Mouse (Mus musculus) midbrain, embryonic 11.5 days (tissue): Measurements from ENCODE around the gene Gm49383. TPM values are rescaled to one million over a fixed set of nuclear protein-coding genes. Genes with fewer than 3 reads are reported as not detected.

Experiments used
- ATAC-seq: fragments of 200-750 bp; cut with Nextera tagmentation; 2 replicates; pipeline ENCODE4 v1.8.0; 2017; ENCODE audit warnings: moderate TSS enrichment, moderate library complexity; ENCODE audit not compliant: low FRiP score
- DNase-seq: peaks from one replicate; pipeline ENCODE4 v3.0.0; 2015; ENCODE audit warnings: low spot score; ENCODE audit errors: missing footprints
- H3K27ac ChIP-seq: fragments of 300-500 bp; sonication (generic); 2 replicates; pipeline ENCODE4 v1.5.1; 2014; ENCODE audit warnings: low read depth, low read length
- H3K27me3 ChIP-seq: fragments of 300-500 bp; sonication (generic); 2 replicates; pipeline ENCODE4 v1.6.1; 2014; ENCODE audit warnings: mild to moderate bottlenecking, low read length, moderate library complexity, mixed read lengths; ENCODE audit not compliant: control insufficient read depth, insufficient read depth
- H3K36me3 ChIP-seq: fragments of 300-500 bp; sonication (generic); 2 replicates; pipeline ENCODE4 v1.6.1; 2014; ENCODE audit warnings: mild to moderate bottlenecking, low read length, moderate library complexity, mixed read lengths; ENCODE audit not compliant: control insufficient read depth, insufficient read depth
- H3K4me1 ChIP-seq: fragments of 300-500 bp; sonication (generic); 2 replicates; pipeline ENCODE4 v1.6.1; 2014; ENCODE audit warnings: low read length; ENCODE audit not compliant: control insufficient read depth, insufficient read depth
- H3K4me2 ChIP-seq: fragments of 300-500 bp; sonication (generic); 2 replicates; pipeline ENCODE4 v1.6.1; 2014; ENCODE audit warnings: mild to moderate bottlenecking, moderate library complexity
- H3K4me3 ChIP-seq: fragments of 300-500 bp; sonication (generic); 2 replicates; pipeline ENCODE4 v1.5.1; 2014; ENCODE audit warnings: low read depth, low read length
- H3K9ac ChIP-seq: fragments of 300-500 bp; sonication (generic); 2 replicates; pipeline ENCODE4 v1.6.1; 2014; ENCODE audit warnings: low read length
- H3K9me3 ChIP-seq: fragments of 300-500 bp; sonication (generic); 2 replicates; pipeline ENCODE4 v1.6.1; 2016; ENCODE audit warnings: low read length; ENCODE audit not compliant: control insufficient read depth
- WGBS: fragments of 180-500 bp; shearing (Covaris S2); extraction: QIAGEN DNeasy Blood & Tissue Kit; methylation state at CpG from one replicate; pipeline ENCODE4 v1.1.7; 2014; 5-methylcytosine and 5-hydroxymethylcytosine counted together
- polyA plus RNA-seq: library from polyadenylated mRNA; unstranded; fragments of >200 nt; fragmentation: Nextera tagmentation; extraction: Ambion mirVana; gene quantifications from 2 replicates; pipeline ENCODE4 v1.2.1, GENCODE M21; 2014

The Gm49383 gene
- 37.6 and 38.9 TPM in 2 replicates for polyA plus RNA-seq

DNA sequence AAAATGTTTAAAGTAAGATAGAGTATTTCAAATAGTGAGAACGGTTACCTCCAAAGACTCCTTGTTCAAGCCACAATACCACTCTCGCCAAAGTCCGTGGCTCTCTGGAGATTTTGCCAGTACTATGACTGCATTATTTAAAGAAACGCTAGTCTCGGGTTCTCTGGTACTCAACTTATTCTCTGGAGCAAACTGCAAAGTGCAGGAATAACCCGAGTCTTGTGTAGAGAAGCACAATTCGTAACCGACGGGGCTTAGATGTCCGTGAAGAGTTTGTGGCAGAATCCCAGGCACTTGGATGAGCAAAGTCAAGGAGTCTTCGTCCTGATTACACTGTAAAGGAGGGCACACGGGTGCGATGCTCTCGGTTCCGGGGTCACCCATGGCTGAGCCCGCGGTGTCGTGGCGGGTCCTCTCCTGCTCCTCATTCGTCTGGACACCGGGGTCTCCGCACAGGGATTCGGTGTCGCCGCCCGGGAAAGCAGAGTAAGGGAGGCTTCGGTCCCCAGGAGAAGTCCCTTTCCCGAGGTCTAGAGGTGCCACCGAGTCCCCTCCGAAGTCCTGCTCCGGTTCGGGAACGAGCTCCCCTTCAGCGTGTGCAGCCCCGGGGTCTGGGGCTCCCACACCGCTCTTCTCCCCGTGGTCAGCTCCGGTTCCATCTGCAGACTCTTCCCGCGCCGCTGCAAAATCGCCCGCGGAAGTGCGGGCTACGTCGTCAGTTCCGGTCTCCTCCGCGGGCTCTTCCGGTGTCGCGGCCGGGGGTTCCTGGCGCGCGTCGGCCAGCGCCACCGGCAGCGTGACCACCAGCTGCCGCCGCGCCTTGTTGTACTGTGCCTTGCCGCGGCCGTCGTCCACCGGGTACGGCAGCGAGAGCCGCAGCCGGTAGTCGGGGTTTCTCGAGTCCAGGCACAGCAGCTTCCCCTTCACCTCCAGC lies at the start of gene Gm49383:
TSS of gene Gm49383 (minus strand) at position 661 of the 934 bp plus-strand sequence.
- no peaks in the 10 kb centered on the region for H3K9me3 ChIP-seq
- peak within 1 kb of the TSS; percentile 93 for H3K4me3 ChIP-seq
- peaks cover 6% of the 10 kb centered on the region; the same call in 1 of the 2 replicates for H3K36me3 ChIP-seq
- H3K9ac ChIP-seq: peak within 1 kb of the TSS; percentile 89
- H3K4me1 ChIP-seq: peaks cover 15% of the 10 kb centered on the region
- H3K27me3 ChIP-seq: no peaks in the 10 kb centered on the region
- under 1% methylated on average over 75 of the region's 75 CpGs for WGBS
- peak within 1 kb of the TSS; percentile 79 for H3K27ac ChIP-seq
- H3K4me2 ChIP-seq: peak within 1 kb of the TSS; percentile 98
- peak; percentile 88 for ATAC-seq
- peak; percentile 98 for DNase-seq

DNA sequence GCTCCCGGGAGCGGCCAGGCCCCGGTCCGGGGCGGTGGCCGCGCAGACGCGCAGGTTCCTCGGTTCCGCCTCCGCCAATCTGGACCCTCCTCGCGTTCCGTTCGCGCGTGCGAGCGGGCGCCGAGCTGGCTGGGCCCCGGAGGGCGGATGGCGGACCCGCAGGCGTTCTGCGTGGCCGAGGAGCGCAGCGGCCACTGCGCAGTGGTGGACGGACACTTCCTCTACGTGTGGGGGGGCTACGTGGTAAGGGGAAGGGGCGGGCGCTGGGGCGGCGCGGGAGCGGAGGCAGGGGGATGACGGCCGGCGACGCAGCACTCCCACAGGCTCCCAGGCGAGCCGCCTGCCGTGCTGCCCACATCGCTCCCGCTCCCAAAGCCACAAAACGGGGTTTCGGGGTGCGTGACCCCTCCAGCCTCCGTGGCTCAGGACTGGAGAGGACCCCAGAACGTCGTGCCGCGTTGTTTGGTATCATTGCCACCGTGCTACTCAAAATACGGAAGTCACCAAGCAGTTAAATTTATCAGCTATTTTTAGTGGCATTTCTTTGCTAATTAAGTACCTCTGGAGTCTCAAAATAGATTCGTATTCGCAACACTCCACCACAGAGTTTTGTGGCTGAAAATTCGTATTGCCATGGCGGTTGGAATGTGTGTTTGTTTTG lies 45.0 kb upstream of the Gm49383 start:
- peak; percentile 98 for ATAC-seq
- DNase-seq: peak; percentile 97
- WGBS: 0% methylated on average over 61 of the region's 64 CpGs
- H3K9ac ChIP-seq: peak overlapping the region; percentile 94
- H3K4me2 ChIP-seq: peak overlapping the region; percentile 75
- H3K4me1 ChIP-seq: peaks cover 7% of the 10 kb centered on the region; the same call in 1 of the 2 replicates
- peak overlapping the region; percentile 66 for H3K4me3 ChIP-seq
- no peaks in the 10 kb centered on the region for H3K27me3 ChIP-seq
- H3K9me3 ChIP-seq: no peaks in the 10 kb centered on the region
- H3K27ac ChIP-seq: peak overlapping the region; percentile 51; the same call in 1 of the 2 replicates
- H3K36me3 ChIP-seq: no peaks in the 10 kb centered on the region

DNA sequence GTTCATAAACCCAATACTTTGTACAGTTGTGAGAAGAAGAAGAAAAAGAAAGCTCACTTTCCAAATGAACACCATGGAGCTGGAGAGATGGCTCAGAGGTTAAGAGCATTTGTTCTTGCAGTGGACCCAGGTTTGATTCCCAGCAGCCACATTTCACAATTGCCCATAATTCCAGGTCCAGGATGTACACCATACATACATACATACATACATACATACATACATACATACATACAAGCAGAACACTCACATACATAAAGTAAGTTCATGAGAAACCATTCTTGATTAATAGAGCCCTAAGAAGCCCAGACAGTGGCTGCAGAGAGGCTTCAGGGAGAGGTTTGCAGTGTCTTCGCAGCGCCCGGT lies 44.5 kb upstream of the Gm49383 start:
- H3K27me3 ChIP-seq: no peaks in the 10 kb centered on the region
- ATAC-seq (0 out of 2 replicates have a peak, but pooled peaks have one; percentile 2), DNase-seq (no peak)
- H3K4me3 ChIP-seq: peak overlapping the region; percentile 66
- 2% methylated on average over 3 of the region's 3 CpGs for WGBS
- H3K9ac ChIP-seq: peak overlapping the region; percentile 94
- no peaks in the 10 kb centered on the region for H3K9me3 ChIP-seq
- H3K4me1 ChIP-seq: peaks cover 7% of the 10 kb centered on the region; the same call in 1 of the 2 replicates
- H3K4me2 ChIP-seq: peak overlapping the region; percentile 75
- peak overlapping the region; percentile 51; the same call in 1 of the 2 replicates for H3K27ac ChIP-seq
- no peaks in the 10 kb centered on the region for H3K36me3 ChIP-seq

DNA sequence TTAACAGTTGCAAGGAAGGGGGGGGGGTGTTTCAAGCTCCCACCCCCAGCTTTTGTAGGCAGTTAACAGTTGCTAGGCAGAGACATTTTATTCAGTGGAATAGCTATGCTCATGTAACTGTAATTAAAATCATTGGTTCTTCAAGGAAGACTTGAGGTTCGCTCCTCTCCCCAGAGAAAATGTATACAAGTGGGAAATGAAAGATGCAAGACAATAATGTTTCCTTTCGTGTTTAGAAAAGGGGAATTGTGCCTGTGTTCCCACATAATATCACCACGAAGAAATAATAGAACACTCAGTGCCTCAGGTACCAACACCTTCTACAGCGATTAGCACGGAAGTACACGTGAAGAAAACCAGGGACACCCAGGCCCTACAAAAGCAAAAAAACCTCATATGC lies 44.0 kb upstream of the Gm49383 start, which contains the start of gene Klhdc1:
TSS of gene Klhdc1 (plus strand) at position 301 of the 400 bp plus-strand sequence.
- peak within 1 kb of the TSS; percentile 94 for H3K9ac ChIP-seq
- H3K4me3 ChIP-seq: peak within 1 kb of the TSS; percentile 66
- DNase-seq (no peak), ATAC-seq (no peak)
- peaks cover 7% of the 10 kb centered on the region; the same call in 1 of the 2 replicates for H3K4me1 ChIP-seq
- H3K4me2 ChIP-seq: peak within 1 kb of the TSS; percentile 75
- WGBS: 71% methylated on average over 6 of the region's 6 CpGs
- no peaks in the 10 kb centered on the region for H3K27me3 ChIP-seq
- no peaks in the 10 kb centered on the region for H3K36me3 ChIP-seq
- H3K27ac ChIP-seq: peak within 1 kb of the TSS; percentile 51; the same call in 1 of the 2 replicates
- no peaks in the 10 kb centered on the region for H3K9me3 ChIP-seq

DNA sequence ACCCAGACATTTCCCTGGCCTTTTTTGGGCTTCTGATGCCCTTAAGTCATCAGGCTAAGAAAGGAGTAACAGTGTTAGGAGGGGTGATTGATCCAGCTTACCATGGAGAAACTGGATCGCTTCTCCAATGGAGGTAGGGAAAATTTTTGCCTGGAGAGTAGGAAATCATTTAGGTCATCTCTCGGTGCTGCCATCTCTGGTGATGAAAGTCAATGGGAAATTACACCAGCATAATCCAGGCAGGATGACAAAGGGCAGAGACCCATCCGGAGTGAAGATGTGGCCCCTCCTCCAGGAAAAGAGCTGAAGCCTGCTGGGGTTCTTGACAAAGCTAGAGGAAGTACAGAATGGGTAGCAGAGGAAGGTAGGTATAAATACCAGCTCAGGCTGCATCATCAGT lies 41.4 kb upstream of the Gm49383 start:
- H3K4me2 ChIP-seq: no peak overlapping the region
- WGBS: 47% methylated on average over 3 of the region's 3 CpGs
- H3K4me1 ChIP-seq: peaks cover 7% of the 10 kb centered on the region; the same call in 1 of the 2 replicates
- no peaks in the 10 kb centered on the region for H3K9me3 ChIP-seq
- H3K4me3 ChIP-seq: no peak overlapping the region
- no peak overlapping the region for H3K27ac ChIP-seq
- H3K36me3 ChIP-seq: no peaks in the 10 kb centered on the region
- no peak for ATAC-seq
- no peak overlapping the region for H3K9ac ChIP-seq
- no peak for DNase-seq
- H3K27me3 ChIP-seq: no peaks in the 10 kb centered on the region

DNA sequence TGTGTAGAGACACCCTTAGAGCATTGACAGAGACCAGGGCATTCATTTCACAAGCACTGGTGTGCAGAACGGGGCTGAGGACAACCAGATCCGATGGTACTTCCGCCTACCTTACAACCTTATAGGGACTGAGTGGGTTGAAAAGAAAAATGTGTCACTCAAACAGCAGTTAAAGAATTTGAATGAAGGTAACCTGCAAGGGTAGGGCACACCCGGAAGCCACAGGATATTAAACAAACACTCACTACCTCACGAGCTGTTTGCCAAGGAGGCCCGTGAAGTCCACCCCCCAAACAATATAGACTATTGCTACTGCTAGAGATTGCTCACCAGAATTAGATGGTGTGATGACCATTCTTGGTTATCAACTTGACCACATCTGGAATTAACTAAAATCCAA lies 38.9 kb upstream of the Gm49383 start:
- Histone ChIP-seq H3K27me3 (no peaks in the 10 kb centered on the region), H3K4me3 (no peak overlapping the region), H3K36me3 (no peaks in the 10 kb centered on the region), H3K9ac (no peak overlapping the region), H3K9me3 (no peaks in the 10 kb centered on the region), H3K27ac (no peak overlapping the region), H3K4me1 (peaks cover under 1% of the 10 kb centered on the region; the same call in 1 of the 2 replicates), H3K4me2 (no peak overlapping the region)
- no peak for ATAC-seq
- no peak for DNase-seq
- WGBS: 90% methylated on average over 6 of the region's 6 CpGs

DNA sequence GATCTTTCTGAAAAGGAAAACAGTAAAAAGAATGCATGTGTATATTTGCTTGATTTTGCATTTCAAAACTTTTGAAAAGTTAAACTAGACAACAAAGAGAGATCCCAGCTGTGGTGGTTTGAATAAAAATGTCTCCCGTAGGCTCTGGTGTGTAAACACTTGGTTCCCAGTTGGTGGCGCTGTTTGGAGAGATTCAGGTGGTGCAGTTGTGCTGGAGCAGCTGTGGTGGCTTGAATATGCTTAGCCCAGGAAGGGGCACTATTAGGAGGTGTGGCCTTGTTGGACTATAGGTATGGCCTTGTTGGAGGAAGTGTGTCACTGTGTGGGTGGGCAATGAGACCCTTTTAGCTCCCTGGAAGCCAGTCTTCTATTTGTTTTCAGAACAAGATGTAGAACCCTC lies 32.3 kb upstream of the Gm49383 start:
- 53% methylated on average over 2 of the region's 2 CpGs for WGBS
- DNase-seq (peak; percentile 23), ATAC-seq (no peak)
- Histone ChIP-seq H3K4me3 (no peak overlapping the region), H3K4me1 (no peaks in the 10 kb centered on the region), H3K9ac (no peak overlapping the region), H3K27me3 (no peaks in the 10 kb centered on the region), H3K36me3 (no peaks in the 10 kb centered on the region), H3K4me2 (no peak overlapping the region), H3K9me3 (no peaks in the 10 kb centered on the region), H3K27ac (no peak overlapping the region)

DNA sequence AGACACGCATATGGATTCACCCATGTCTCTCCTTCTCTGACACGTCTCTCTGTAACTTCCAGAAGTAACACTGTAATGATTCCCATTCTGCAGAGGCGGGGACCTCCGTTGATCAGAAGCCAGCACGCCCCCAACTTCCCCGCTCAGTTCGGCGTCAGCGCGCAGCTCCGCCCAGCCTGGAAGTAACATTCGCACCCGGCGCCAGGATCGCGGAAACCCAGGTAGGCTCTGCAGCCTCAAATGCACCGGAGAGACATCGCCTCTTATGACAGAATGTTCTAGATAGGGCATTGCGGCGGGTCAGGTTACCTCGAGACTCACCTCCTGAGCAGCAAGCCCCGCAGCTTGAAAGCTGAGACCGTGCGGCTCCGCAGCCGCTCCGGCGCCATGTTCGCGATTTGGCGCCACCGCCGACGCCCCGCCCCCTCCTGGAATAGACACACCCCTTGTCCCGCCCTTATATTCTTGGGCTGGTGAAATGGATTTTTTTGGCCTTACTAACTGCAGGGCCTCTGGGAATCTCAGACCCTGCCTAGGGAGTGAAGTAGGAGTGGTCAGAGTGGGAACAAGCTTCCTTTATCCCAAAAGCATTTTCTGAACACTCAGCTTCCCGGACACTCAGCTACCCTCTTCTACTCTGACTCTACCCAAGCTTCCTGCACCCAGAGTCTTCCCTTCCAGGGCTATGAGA lies 31.0 kb upstream of the Gm49383 start, which contains the start of gene Pole2:
TSS of gene Pole2 (minus strand) at position 420 of the 691 bp plus-strand sequence.
- H3K9me3 ChIP-seq: no peaks in the 10 kb centered on the region
- DNase-seq (peak; percentile 99), ATAC-seq (peak; percentile 97)
- no peak within 1 kb of the TSS for H3K27ac ChIP-seq
- WGBS: 1% methylated on average over 37 of the region's 37 CpGs
- no peaks in the 10 kb centered on the region for H3K36me3 ChIP-seq
- H3K4me2 ChIP-seq: peak within 1 kb of the TSS; percentile 57
- peak within 1 kb of the TSS; percentile 80 for H3K9ac ChIP-seq
- H3K27me3 ChIP-seq: no peaks in the 10 kb centered on the region
- H3K4me1 ChIP-seq: no peaks in the 10 kb centered on the region
- H3K4me3 ChIP-seq: peak within 1 kb of the TSS; percentile 69
